Mouse (Mus musculus) right cerebral cortex, postnatal 10 days (tissue): ENCODE measurements around the gene Barhl1.

Experiments used
- DNase-seq, 2 experiments: peaks; one replicate each; pipeline ENCODE4 v3.0.0; 2021; ENCODE audit warnings: low spot score in 2 of 2

Gene Barhl1

GRCm38 (mm10) chr2:28916513-28916865 lies at the start of gene Barhl1:
TSS of gene Barhl1 (minus strand) at chr2:28916668.
- DNase-seq = no peak

GRCm38 (mm10) chr2:28963565-28963964 lies 47.1 kb upstream of the Barhl1 start:
- DNase-seq = no peak

- no peak for DNase-seq
Observed at GRCm38 (mm10) chr2:28961636-28962035, 45.2 kb upstream of the Barhl1 start.

GRCm38 (mm10) chr2:28961024-28961585 lies 44.6 kb upstream of the Barhl1 start:
- no peak for DNase-seq

- no peak for DNase-seq
Observed at GRCm38 (mm10) chr2:28956874-28957273, 40.4 kb upstream of the Barhl1 start.

GRCm38 (mm10) chr2:28954595-28954994 lies 38.1 kb upstream of the Barhl1 start:
- DNase-seq = no peak

- no peak for DNase-seq
Observed at GRCm38 (mm10) chr2:28952981-28953380, 36.5 kb upstream of the Barhl1 start.

GRCm38 (mm10) chr2:28946312-28946711 lies 29.8 kb upstream of the Barhl1 start:
- DNase-seq = no peak

- no peak for DNase-seq
Observed at GRCm38 (mm10) chr2:28945388-28945787, 28.9 kb upstream of the Barhl1 start.

- DNase-seq = no peak
Observed at GRCm38 (mm10) chr2:28943666-28944516, 27.4 kb upstream of the Barhl1 start.

- DNase-seq = no peak
Observed at GRCm38 (mm10) chr2:28938997-28939396, 22.5 kb upstream of the Barhl1 start.

- DNase-seq = no peak
Observed at GRCm38 (mm10) chr2:28930571-28930970, 14.1 kb upstream of the Barhl1 start.

- DNase-seq = peak; percentile 61 to 87
Observed at GRCm38 (mm10) chr2:28923912-28924311, 7.4 kb upstream of the Barhl1 start.

- DNase-seq = no peak
Observed at GRCm38 (mm10) chr2:28919001-28919400, 2.5 kb upstream of the Barhl1 start.

- DNase-seq = peak in 1 of 2 experiments; percentile 29
Observed at GRCm38 (mm10) chr2:28917518-28918361, 1.3 kb upstream of the Barhl1 start.

GRCm38 (mm10) chr2:28917156-28917517 lies 669 bp upstream of the Barhl1 start:
- DNase-seq = no peak

GRCm38 (mm10) chr2:28915768-28916512 lies 528 bp downstream of the Barhl1 start:
- DNase-seq = no peak

- no peak for DNase-seq
Observed at GRCm38 (mm10) chr2:28915104-28915738, 1.2 kb downstream of the Barhl1 start.

GRCm38 (mm10) chr2:28914121-28914520 lies 2.3 kb downstream of the Barhl1 start:
- DNase-seq = no peak

GRCm38 (mm10) chr2:28912961-28913360 lies 3.5 kb downstream of the Barhl1 start:
- DNase-seq = no peak

- no peak for DNase-seq
Observed at GRCm38 (mm10) chr2:28912039-28912700, 4.3 kb downstream of the Barhl1 start.
